Mouse (Mus musculus): ENCODE data around the gene Necap1. TPM values are rescaled to one million over a fixed set of nuclear protein-coding genes. Genes with fewer than 3 reads are reported as not detected.
A peak's percentile ranks its signal among the peaks of the same experiment; 100 is the strongest.

The Necap1 gene
- polyA plus RNA-seq, 1 experiment from 2014 or later = 55.9 TPM

DNA sequence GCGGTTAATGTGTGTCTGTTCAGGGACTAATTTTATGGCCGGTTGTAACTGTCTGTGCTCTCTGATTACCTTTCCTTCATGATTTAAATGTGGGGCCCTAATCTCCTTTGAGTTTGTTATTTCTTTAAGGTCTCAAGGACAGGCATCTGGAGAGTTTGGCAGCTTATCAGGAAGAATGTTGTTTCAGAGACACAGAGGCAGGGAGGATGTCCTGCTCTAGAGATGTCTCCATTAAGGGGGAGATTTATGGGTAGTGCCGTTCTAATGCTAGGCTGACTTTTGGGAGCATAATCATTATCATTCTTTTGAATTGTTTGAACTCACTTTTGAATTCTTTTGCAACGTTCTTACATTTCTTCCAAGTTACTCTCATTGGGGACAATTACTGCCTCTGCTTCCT is 45.6 kb downstream of the Necap1 start:
- Histone ChIP-seq H3K9ac (no peak overlapping the region), H3K4me3 (replicated peaks) (no peak overlapping the region), H3K36me3 (no peaks in the 10 kb centered on the region), H3K9me3 (replicated peaks) (no peaks in the 10 kb centered on the region), H3K4me2 (no peak overlapping the region), H3K27me3 (no peaks in the 10 kb centered on the region), H3K27ac (no peak overlapping the region), H3K4me1 (peaks cover 9% of the 10 kb centered on the region; the same call in 1 of the 2 replicates)
- WGBS = 7% methylated on average over 4 of the region's 4 CpGs
- ATAC-seq (replicated peaks; ENCODE audit: low FRiP score) = peak; percentile 43; the same call in 1 of the 2 replicates

DNA sequence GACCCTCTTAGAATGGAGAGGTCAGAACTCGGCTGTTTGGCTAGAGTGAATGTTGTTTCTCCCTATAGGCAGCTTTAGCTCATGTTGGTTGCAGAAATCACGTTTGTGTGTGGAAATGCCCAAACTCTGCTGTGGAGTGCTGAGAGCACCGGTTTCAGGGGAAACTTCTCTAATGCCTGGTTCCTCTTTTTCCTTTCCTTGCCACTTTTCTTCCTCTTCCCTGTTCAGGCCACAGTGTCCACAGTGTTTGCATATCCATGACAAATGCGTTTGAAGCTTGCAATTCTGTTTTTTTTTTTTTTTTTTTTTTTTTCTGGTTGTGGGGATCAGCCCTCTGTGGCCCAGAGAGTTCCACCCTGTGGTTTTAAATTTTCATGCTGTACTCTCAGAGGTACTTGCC is 47.2 kb downstream of the Necap1 start, which contains the start of gene Clec4a1:
Gene Clec4a1, plus strand, starts transcription at position 398 of the 400 bp plus-strand sequence.
- no peak within 1 kb of the TSS for H3K4me2 ChIP-seq
- H3K9ac ChIP-seq = no peak within 1 kb of the TSS
- H3K36me3 ChIP-seq = no peaks in the 10 kb centered on the region
- H3K27ac ChIP-seq = no peak within 1 kb of the TSS
- 49% methylated on average over 4 of the region's 4 CpGs for WGBS
- no peak for ATAC-seq (replicated peaks; ENCODE audit: low FRiP score)
- peaks cover 9% of the 10 kb centered on the region; the same call in 1 of the 2 replicates for H3K4me1 ChIP-seq
- no peaks in the 10 kb centered on the region for H3K27me3 ChIP-seq
- no peak within 1 kb of the TSS for H3K4me3 ChIP-seq (replicated peaks)
- no peaks in the 10 kb centered on the region for H3K9me3 ChIP-seq (replicated peaks)

DNA sequence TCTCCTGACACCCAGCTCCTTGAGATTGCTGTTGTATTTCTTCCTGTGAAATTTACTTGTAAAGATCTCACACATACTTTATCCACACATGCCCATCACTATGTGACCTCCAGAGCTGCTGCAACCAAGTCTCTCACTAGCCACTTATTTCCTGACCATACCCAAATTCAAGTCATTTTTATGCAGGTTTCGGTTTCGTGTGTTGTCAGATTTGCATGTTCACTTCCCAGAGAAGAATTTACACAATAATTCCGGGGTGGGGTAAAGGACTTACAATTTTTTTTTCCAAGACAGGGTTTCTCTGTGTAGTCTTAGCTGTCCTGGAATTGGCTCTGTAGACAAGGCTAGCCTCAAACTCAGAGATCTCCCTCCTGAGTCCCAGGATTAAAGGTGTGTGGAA is 60.6 kb downstream of the Necap1 start:
- ATAC-seq (replicated peaks; ENCODE audit: low FRiP score) = no peak
- Histone ChIP-seq H3K9me3 (replicated peaks) (no peaks in the 10 kb centered on the region), H3K4me1 (no peaks in the 10 kb centered on the region), H3K27me3 (no peaks in the 10 kb centered on the region), H3K27ac (no peak overlapping the region), H3K4me3 (replicated peaks) (no peak overlapping the region), H3K36me3 (no peaks in the 10 kb centered on the region), H3K9ac (no peak overlapping the region), H3K4me2 (no peak overlapping the region)
- WGBS = 92% methylated on average over 3 of the region's 3 CpGs

Small RNAs within 50 kb of the gene (microRNA-seq; reads per million reads assigned to microRNA genes)
- not detected for gene Mir7231

Other genes starting within 250 kb of the Necap1 start
- not detected in 2 replicates for gene Dppa3, start 248.1 kb upstream of the Necap1 start, polyA plus RNA-seq (2015; fragmentation: Nextera tagmentation; extraction: Ambion mirVana)
- 0.14 TPM in 1 of 2 replicates, not detected in the other for gene Nanog, start 167.0 kb upstream of the Necap1 start, polyA plus RNA-seq (2015; fragmentation: Nextera tagmentation; extraction: Ambion mirVana)
- gene Slc2a3, start 72.8 kb upstream of the Necap1 start, polyA plus RNA-seq (2015; fragmentation: Nextera tagmentation; extraction: Ambion mirVana) = 7.8 and 10.4 TPM in 2 replicates
- gene Foxj2, start 54.6 kb upstream of the Necap1 start, polyA plus RNA-seq (2015; fragmentation: Nextera tagmentation; extraction: Ambion mirVana) = 6.0 and 6.3 TPM in 2 replicates
- 1.9 and 2.1 TPM in 2 replicates for gene C3ar1, start 18.3 kb upstream of the Necap1 start, polyA plus RNA-seq (2015; fragmentation: Nextera tagmentation; extraction: Ambion mirVana)
- gene Clec4a1, start 47.4 kb downstream of the Necap1 start, polyA plus RNA-seq (2015; fragmentation: Nextera tagmentation; extraction: Ambion mirVana) = 3.8 and 4.2 TPM in 2 replicates
- gene Clec4a3, start 78.0 kb downstream of the Necap1 start, polyA plus RNA-seq (2015; fragmentation: Nextera tagmentation; extraction: Ambion mirVana) = 2.8 and 4.0 TPM in 2 replicates
- gene Clec4a4, start 115.9 kb downstream of the Necap1 start, polyA plus RNA-seq (2015; fragmentation: Nextera tagmentation; extraction: Ambion mirVana) = not detected in 2 replicates
- not detected in 2 replicates for gene Clec4b1, start 175.5 kb downstream of the Necap1 start, polyA plus RNA-seq (2015; fragmentation: Nextera tagmentation; extraction: Ambion mirVana)
- gene Clec4a2, start 232.0 kb downstream of the Necap1 start, polyA plus RNA-seq (2015; fragmentation: Nextera tagmentation; extraction: Ambion mirVana) = 2.6 and 3.4 TPM in 2 replicates